Mouse (Mus musculus): Measurements from ENCODE around the gene Suco. TPM values are rescaled to one million over a fixed set of nuclear protein-coding genes. Genes with fewer than 3 reads are reported as not detected.

The Suco gene
- total and polyA plus RNA-seq, 2 experiments from 2014 or later = 18.5 to 39.6 TPM

- no peaks in the 10 kb centered on the region for H3K9me3 ChIP-seq (ENCODE audit: low read length)
- 90% methylated on average over 4 of the region's 4 CpGs for WGBS
- no peak for DNase-seq
Observed at GRCm38 (mm10) chr1:161907111-161907510, 30.6 kb upstream of the Suco start.

GRCm38 (mm10) chr1:161902692-161903452 is 26.4 kb upstream of the Suco start:
- Histone ChIP-seq H3K36me3 (ENCODE audit: insufficient read depth) (no peaks in the 10 kb centered on the region), H3K9me3 (ENCODE audit: low read length) (no peaks in the 10 kb centered on the region), H3K27ac (ENCODE audit: low read depth, low read length) (no peak overlapping the region), H3K27me3 (ENCODE audit: insufficient read depth, low read length) (no peaks in the 10 kb centered on the region), H3K4me2 (ENCODE audit: low read depth) (no peak overlapping the region), H3K9ac (no peak overlapping the region), H3K4me1 (ENCODE audit: insufficient read depth) (no peaks in the 10 kb centered on the region), H3K4me3 (ENCODE audit: low read depth, low read length) (no peak overlapping the region)
- ATAC-seq (no peak), DNase-seq (no peak)
- TF ChIP-seq CTCF (IDR thresholded peaks at IDR 0.05; ENCODE audit: low read depth) = no peak
- 69% methylated on average over 9 of the region's 9 CpGs for WGBS

More at GRCm38 (mm10) chr1:161907111-161907510, 30.6 kb upstream of the Suco start:
- no peaks in the 10 kb centered on the region for H3K27me3 ChIP-seq (ENCODE audit: insufficient read depth, low read length)
- no peak overlapping the region for H3K9ac ChIP-seq
- no peak for TF ChIP-seq CTCF (IDR thresholded peaks at IDR 0.05; ENCODE audit: low read depth)
- H3K4me2 ChIP-seq (ENCODE audit: low read depth) = no peak overlapping the region
- no peak overlapping the region for H3K27ac ChIP-seq (ENCODE audit: low read depth, low read length)
- no peaks in the 10 kb centered on the region for H3K36me3 ChIP-seq (ENCODE audit: insufficient read depth)
- no peaks in the 10 kb centered on the region for H3K4me1 ChIP-seq (ENCODE audit: insufficient read depth)
- H3K4me3 ChIP-seq (ENCODE audit: low read depth, low read length) = no peak overlapping the region
- no peak for ATAC-seq

- H3K27ac ChIP-seq (ENCODE audit: low read depth, low read length) = no peak overlapping the region
- ATAC-seq = no peak
- no peak overlapping the region for H3K4me3 ChIP-seq (ENCODE audit: low read depth, low read length)
- 58% methylated on average over 2 of the region's 2 CpGs for WGBS
- H3K4me2 ChIP-seq (ENCODE audit: low read depth) = no peak overlapping the region
- no peaks in the 10 kb centered on the region for H3K27me3 ChIP-seq (ENCODE audit: insufficient read depth, low read length)
- H3K36me3 ChIP-seq (ENCODE audit: insufficient read depth) = no peaks in the 10 kb centered on the region
- H3K9ac ChIP-seq = no peak overlapping the region
- DNase-seq = no peak
- no peaks in the 10 kb centered on the region for H3K4me1 ChIP-seq (ENCODE audit: insufficient read depth)
- no peaks in the 10 kb centered on the region for H3K9me3 ChIP-seq (ENCODE audit: low read length)
- TF ChIP-seq CTCF (IDR thresholded peaks at IDR 0.05; ENCODE audit: low read depth) = no peak
Observed at GRCm38 (mm10) chr1:161900129-161900528, 23.6 kb upstream of the Suco start.

GRCm38 (mm10) chr1:161897235-161897634 is 20.8 kb upstream of the Suco start:
- no peak for ATAC-seq
- H3K36me3 ChIP-seq (ENCODE audit: insufficient read depth) = no peaks in the 10 kb centered on the region
- no peak overlapping the region for H3K4me2 ChIP-seq (ENCODE audit: low read depth)
- no peak for DNase-seq
- no peak overlapping the region for H3K9ac ChIP-seq
- 89% methylated on average over 8 of the region's 8 CpGs for WGBS
- no peak overlapping the region for H3K27ac ChIP-seq (ENCODE audit: low read depth, low read length)
- no peak overlapping the region for H3K4me3 ChIP-seq (ENCODE audit: low read depth, low read length)
- no peaks in the 10 kb centered on the region for H3K27me3 ChIP-seq (ENCODE audit: insufficient read depth, low read length)
- H3K9me3 ChIP-seq (ENCODE audit: low read length) = no peaks in the 10 kb centered on the region
- no peaks in the 10 kb centered on the region for H3K4me1 ChIP-seq (ENCODE audit: insufficient read depth)
- no peak for TF ChIP-seq CTCF (IDR thresholded peaks at IDR 0.05; ENCODE audit: low read depth)

GRCm38 (mm10) chr1:161896130-161896529 is 19.6 kb upstream of the Suco start:
- no peak for TF ChIP-seq CTCF (IDR thresholded peaks at IDR 0.05; ENCODE audit: low read depth)
- 81% methylated on average over 10 of the region's 10 CpGs for WGBS
- H3K9ac ChIP-seq = no peak overlapping the region
- H3K27me3 ChIP-seq (ENCODE audit: insufficient read depth, low read length) = no peaks in the 10 kb centered on the region
- no peak overlapping the region for H3K27ac ChIP-seq (ENCODE audit: low read depth, low read length)
- ATAC-seq (no peak), DNase-seq (no peak)
- no peaks in the 10 kb centered on the region for H3K9me3 ChIP-seq (ENCODE audit: low read length)
- no peaks in the 10 kb centered on the region for H3K4me1 ChIP-seq (ENCODE audit: insufficient read depth)
- no peak overlapping the region for H3K4me3 ChIP-seq (ENCODE audit: low read depth, low read length)
- no peak overlapping the region for H3K4me2 ChIP-seq (ENCODE audit: low read depth)
- no peaks in the 10 kb centered on the region for H3K36me3 ChIP-seq (ENCODE audit: insufficient read depth)

GRCm38 (mm10) chr1:161895014-161895413 is 18.5 kb upstream of the Suco start:
- TF ChIP-seq CTCF (IDR thresholded peaks at IDR 0.05; ENCODE audit: low read depth) = no peak
- 99% methylated on average over 3 of the region's 3 CpGs for WGBS
- H3K9ac ChIP-seq = no peak overlapping the region
- no peaks in the 10 kb centered on the region for H3K27me3 ChIP-seq (ENCODE audit: insufficient read depth, low read length)
- DNase-seq = no peak
- no peaks in the 10 kb centered on the region for H3K9me3 ChIP-seq (ENCODE audit: low read length)
- no peak for ATAC-seq
- H3K4me3 ChIP-seq (ENCODE audit: low read depth, low read length) = no peak overlapping the region
- no peaks in the 10 kb centered on the region for H3K4me1 ChIP-seq (ENCODE audit: insufficient read depth)
- H3K36me3 ChIP-seq (ENCODE audit: insufficient read depth) = no peaks in the 10 kb centered on the region
- H3K4me2 ChIP-seq (ENCODE audit: low read depth) = no peak overlapping the region
- H3K27ac ChIP-seq (ENCODE audit: low read depth, low read length) = no peak overlapping the region

GRCm38 (mm10) chr1:161894553-161894952 is 18.1 kb upstream of the Suco start:
- DNase-seq (no peak), ATAC-seq (no peak)
- no peaks in the 10 kb centered on the region for H3K9me3 ChIP-seq (ENCODE audit: low read length)
- H3K36me3 ChIP-seq (ENCODE audit: insufficient read depth) = no peaks in the 10 kb centered on the region
- H3K27me3 ChIP-seq (ENCODE audit: insufficient read depth, low read length) = no peaks in the 10 kb centered on the region
- H3K4me1 ChIP-seq (ENCODE audit: insufficient read depth) = no peaks in the 10 kb centered on the region
- H3K4me2 ChIP-seq (ENCODE audit: low read depth) = no peak overlapping the region
- no peak overlapping the region for H3K27ac ChIP-seq (ENCODE audit: low read depth, low read length)
- 75% methylated on average over 2 of the region's 2 CpGs for WGBS
- H3K9ac ChIP-seq = no peak overlapping the region
- no peak overlapping the region for H3K4me3 ChIP-seq (ENCODE audit: low read depth, low read length)
- no peak for TF ChIP-seq CTCF (IDR thresholded peaks at IDR 0.05; ENCODE audit: low read depth)

All from forebrain, postnatal 0 days (tissue).